Mouse (Mus musculus): ENCODE measurements around the gene Rab3ip.

GRCm38 (mm10) chr10:116932418-116932817, 18.2 kb downstream of the Rab3ip start:
- no peak for TF ChIP-seq HCFC1 (IDR thresholded peaks at IDR 0.05; ENCODE audit: low read depth, low read length)
- no peak for TF ChIP-seq POLR2A (IDR thresholded peaks at IDR 0.05; ENCODE audit: control insufficient read depth in 1 of 2, insufficient read depth in 1 of 2, low read depth in 1 of 2, low read length in 2 of 2, poor library complexity in 1 of 2)
